Mouse (Mus musculus) embryonic fibroblast, embryonic 13.5 days (primary cell): ENCODE results near the gene Ifna9. TPM values are rescaled to one million over a fixed set of nuclear protein-coding genes. Genes with fewer than 3 reads are reported as not detected.
"Not testable (repeated sequence)": the region's sequence is repeated elsewhere in the genome, so short reads cannot be mapped to it uniquely, and the experiment has no call there.

Experiments used
- H3K27ac ChIP-seq: 2 replicates; pipeline ENCODE4 v1.5.1; 2012; ENCODE audit warnings: low read length, control low read depth, inconsistent platforms; ENCODE audit not compliant: insufficient read depth
- H3K4me1 ChIP-seq: 2 replicates; pipeline ENCODE4 v1.6.1; 2011; ENCODE audit warnings: low read length; ENCODE audit not compliant: control insufficient read depth, insufficient read depth
- H3K4me3 ChIP-seq: 2 replicates; pipeline ENCODE4 v1.5.1; 2011; ENCODE audit warnings: mild to moderate bottlenecking, control low read depth, low read length; ENCODE audit not compliant: insufficient read depth
- CTCF ChIP-seq: IDR thresholded peaks from 2 replicates; pipeline ENCODE4 v1.5.1; 2011; ENCODE audit warnings: mild to moderate bottlenecking, control low read depth, low read length, moderate library complexity, borderline replicate concordance; ENCODE audit not compliant: insufficient read depth
- POLR2A ChIP-seq: IDR thresholded peaks from 2 replicates; pipeline ENCODE4 v1.6.1; 2011; ENCODE audit warnings: low read depth, mild to moderate bottlenecking, control low read depth, low read length, moderate library complexity
- polyA plus RNA-seq: library from polyadenylated mRNA; stranded (reverse); fragments of >200 nt; gene quantifications from 2 replicates; pipeline ENCODE4 v1.2.4, GENCODE M21; 2011; ENCODE audit warnings: low read depth; ENCODE audit not compliant: missing spikeins, insufficient read length

Ifna9 gene
- not detected in 2 replicates for polyA plus RNA-seq

DNA sequence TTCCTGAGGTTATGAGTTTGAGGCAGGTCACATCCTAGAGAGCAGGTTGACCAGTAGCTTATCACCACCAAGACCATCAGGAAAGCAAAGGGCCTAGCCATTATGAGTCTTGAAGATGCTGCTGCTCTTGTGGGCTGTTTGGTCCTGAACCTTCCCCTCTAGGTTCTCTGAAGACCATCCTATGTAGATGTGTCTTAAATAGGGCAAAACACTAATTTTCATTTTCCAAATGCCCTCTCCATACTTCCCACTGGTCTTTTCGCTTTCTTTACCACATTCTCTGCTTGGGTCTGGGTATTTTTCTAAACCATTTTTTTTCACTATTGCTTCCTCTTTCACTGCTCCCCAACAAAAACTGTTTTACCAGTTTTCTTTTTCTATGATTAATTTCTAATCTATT lies at the start of gene Ifna9:
TSS of gene Ifna9 (minus strand) at position 101 of the 400 bp plus-strand sequence.
- Histone ChIP-seq H3K27ac (no peak within 1 kb of the TSS), H3K4me3 (no peak within 1 kb of the TSS), H3K4me1 (no peaks in the 10 kb centered on the region)
- no peak for TF ChIP-seq POLR2A
- TF ChIP-seq CTCF = no peak

DNA sequence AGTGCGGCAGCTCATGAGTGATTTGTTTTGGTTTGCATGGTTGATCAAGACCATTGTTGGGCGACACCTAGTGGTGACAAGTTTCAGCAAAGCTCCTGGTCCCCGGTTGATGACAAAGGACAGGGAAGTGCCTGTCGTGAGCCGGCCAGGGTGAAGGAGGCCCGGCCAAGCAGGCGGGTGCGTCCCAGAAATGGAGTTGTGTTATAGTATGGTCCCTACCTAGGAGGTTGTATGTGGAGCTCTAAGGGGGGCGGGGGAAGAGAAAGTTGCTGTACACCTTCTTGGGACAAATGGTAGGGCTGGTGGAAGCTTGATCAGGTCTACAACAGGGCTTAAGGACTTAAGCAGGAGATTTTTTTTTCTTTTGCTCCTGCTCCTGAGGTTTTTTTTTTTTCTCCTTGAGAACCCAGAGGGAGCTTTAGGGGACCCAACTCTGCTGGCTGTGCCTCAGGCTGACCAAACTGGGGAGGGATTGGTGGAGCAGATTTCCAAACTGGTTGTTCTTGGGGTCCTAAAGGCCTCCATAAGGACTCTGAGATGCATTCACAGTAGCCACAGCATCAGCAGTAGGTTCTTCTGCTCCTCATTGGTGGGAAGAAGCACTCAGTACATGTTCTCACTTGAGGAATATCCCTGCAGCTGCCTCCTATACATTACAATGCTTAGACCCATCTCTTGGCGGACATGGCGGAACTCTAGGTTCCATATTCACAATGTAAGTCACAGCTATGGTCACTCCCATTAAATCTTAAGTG lies 49.1 kb upstream of the Ifna9 start:
- Histone ChIP-seq H3K27ac (no peak overlapping the region), H3K4me3 (peak overlapping the region; percentile 23), H3K4me1 (no peaks in the 10 kb centered on the region)
- no peak for TF ChIP-seq POLR2A
- TF ChIP-seq CTCF = peak; percentile 25; the same call in 1 of the 2 replicates

DNA sequence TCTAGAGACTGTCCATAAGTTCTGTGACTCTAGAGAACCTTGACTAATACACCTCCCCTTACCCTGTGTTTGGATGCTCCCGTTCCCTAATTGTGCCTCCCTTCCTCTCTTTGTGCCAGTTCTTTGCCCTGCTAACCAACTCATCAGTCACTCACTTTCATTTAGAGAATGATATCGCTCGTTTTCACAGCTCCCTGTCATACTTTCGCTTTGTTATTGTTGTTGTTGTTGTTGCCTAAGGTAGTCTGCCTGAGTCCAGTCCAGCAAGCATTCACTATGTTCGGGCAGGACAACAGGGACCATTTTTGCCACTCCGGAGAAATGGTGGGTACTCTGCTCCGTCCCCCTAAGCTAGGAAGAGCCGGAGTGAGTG lies 48.5 kb upstream of the Ifna9 start:
- TF ChIP-seq CTCF (no peak), POLR2A (no peak)

DNA sequence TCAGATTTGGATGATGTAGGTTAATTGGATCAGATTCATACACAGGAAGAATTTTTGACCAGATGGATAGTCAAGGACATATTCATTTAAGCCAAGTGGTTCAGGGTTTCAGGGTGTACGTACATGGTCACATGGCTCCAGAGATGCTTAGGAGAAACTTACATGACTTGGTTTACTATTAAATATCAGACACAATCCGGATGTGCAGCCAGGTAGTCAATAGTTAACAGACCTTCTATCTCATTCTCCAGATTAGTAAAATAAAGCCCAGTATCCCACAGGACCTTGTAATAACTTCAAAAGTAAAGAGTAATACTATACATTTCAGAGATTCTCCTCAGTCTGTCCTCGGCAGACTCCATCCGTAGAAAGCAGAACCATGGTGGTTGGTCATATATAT lies 42.1 kb upstream of the Ifna9 start, which contains the start of gene C87499:
TSS of gene C87499 (minus strand) at position 101 of the 400 bp plus-strand sequence.
- TF ChIP-seq CTCF (no peak), POLR2A (no peak)
- Histone ChIP-seq H3K4me3 (no peak within 1 kb of the TSS), H3K4me1 (no peaks in the 10 kb centered on the region), H3K27ac (no peak within 1 kb of the TSS)

More for the DNA sequence above, 48.5 kb upstream of the Ifna9 start:
- Histone ChIP-seq H3K27ac (no peak overlapping the region), H3K4me3 (peak overlapping the region; percentile 23), H3K4me1 (no peaks in the 10 kb centered on the region)

DNA sequence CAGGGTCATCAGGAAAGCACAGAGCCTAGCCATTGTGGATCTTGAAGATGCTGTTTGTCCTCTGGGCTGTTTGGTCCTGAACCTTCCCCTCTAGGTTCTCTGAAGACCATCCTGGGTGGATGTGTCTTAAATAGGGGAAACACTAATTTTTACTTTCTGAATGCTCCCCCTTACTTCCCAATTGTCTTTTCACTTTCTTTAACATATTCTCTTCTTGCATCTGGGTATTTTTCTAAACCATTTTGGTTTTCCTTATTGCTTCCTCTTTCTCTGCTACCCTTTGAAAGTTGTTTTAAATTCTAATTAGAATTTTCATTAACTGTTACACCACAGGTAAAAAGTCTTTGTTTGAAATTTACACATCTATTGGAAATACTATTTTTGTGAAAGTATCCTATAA lies 11.1 kb upstream of the Ifna9 start, which contains the start of gene Ifna12:
TSS of gene Ifna12 (minus strand) at position 101 of the 400 bp plus-strand sequence.
- no peak for TF ChIP-seq POLR2A
- TF ChIP-seq CTCF = no peak
- no peaks in the 10 kb centered on the region for H3K4me1 ChIP-seq
- H3K27ac ChIP-seq = no peak within 1 kb of the TSS
- H3K4me3 ChIP-seq = no peak within 1 kb of the TSS

DNA sequence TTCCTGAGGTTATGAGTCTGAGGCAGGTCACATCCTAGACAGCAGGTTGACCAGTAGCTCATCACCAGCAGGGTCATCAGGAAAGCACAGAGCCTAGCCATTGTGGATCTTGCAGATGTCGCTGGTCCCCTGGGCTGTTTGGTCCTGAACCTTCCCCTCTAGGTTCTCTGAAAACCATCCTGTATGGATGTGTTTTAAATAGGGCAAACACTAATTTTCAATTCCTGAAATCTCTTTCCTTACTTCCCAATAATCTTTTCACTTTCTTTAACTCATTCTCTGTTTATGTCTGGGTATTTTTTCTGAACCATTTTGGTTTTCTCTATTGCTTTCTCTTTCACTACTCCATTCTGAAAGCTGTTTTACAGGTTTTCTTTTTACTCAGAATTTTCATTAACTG lies 20.5 kb downstream of the Ifna9 start, which contains the start of gene Ifna14:
TSS of gene Ifna14 (minus strand) at position 101 of the 400 bp plus-strand sequence.
- Histone ChIP-seq H3K27ac (no peak within 1 kb of the TSS), H3K4me1 (no peaks in the 10 kb centered on the region), H3K4me3 (no peak within 1 kb of the TSS)
- TF ChIP-seq POLR2A = no peak
- TF ChIP-seq CTCF = no peak

DNA sequence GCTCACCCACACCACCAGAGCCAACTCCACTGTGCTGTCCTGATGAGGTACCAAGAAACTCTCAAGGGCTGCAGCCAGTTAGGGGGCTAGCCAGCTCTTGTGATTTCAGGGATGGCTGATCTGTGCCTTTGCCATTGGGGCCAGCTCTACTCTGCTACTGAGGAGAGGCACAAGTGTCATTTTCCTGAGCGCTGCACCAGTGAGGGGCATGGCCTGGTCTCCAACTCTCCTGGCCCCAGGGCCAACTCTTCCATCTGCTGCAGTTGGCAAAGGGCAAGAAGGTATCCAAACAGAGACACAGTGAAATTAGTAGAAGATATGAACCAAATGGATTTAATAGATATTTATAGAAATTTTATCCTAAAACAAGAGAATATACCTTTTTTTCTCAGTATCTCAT lies 30.4 kb downstream of the Ifna9 start:
- no peak overlapping the region for H3K4me3 ChIP-seq
- H3K27ac ChIP-seq = no peak overlapping the region
- no peaks in the 10 kb centered on the region for H3K4me1 ChIP-seq
- TF ChIP-seq POLR2A (no peak), CTCF (no peak)

DNA sequence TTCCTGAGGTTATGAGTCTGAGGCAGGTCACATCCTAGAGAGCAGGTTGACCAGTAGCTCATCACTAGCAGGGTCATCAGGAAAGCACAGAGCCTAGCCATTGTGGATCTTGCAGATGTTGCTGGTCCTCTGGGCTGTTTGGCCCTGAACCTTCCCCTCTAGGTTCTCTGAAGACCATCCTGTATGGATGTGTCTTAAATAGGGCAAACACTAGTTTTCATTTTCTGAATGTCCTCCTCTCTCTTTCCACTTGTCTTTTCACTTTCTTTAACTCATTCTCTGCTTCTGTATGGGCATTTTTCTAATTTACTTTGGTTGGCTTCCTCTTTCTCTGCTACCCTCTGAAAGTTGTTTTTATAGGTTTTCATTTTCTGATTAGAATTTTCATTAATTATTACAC lies 34.0 kb downstream of the Ifna9 start, which contains the start of gene Ifna15:
TSS of gene Ifna15 (minus strand) at position 101 of the 400 bp plus-strand sequence.
- not testable (repeated sequence) for H3K4me1 ChIP-seq, H3K4me3 ChIP-seq, H3K27ac ChIP-seq

DNA sequence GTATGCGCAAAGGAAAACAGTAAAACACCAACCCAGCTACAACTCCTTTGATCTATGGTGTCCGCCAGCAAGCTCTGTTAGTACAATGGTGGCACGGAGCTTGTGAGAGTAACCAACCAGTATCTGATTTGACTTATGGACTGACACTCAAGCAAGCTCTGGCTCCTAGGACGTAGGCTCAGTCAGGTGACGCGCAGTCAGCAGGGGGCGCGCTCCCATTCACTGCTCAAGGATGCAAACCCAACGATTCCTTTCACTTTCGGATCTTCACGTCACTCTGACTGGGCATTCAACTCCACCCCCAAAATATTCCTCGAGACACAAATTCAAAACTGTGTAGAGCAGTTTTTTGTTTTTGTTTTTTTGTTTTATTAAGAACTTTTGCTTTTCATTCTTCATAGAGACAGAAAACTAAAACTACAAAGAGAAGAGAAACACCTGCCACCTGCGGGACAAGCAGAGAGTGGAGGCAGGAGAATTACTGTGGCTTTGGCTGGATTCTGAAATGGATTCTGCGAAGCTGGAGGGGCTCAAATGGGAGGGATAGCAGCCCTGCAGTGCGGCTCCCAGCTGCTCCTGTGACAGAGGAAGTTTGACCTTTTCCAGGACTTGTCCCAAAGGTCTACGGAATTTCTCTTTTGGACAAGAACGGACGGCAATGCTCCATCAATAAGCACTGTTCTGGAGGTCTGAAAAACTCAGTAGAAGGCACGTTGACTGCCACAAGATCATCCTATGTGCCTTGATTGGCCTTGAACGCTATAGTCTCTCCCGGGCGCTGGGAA lies 41.8 kb downstream of the Ifna9 start:
- Histone ChIP-seq H3K4me3 (peak overlapping the region; percentile 9), H3K4me1 (no peaks in the 10 kb centered on the region), H3K27ac (no peak overlapping the region)
- TF ChIP-seq POLR2A (no peak), CTCF (peak; percentile 97)

DNA sequence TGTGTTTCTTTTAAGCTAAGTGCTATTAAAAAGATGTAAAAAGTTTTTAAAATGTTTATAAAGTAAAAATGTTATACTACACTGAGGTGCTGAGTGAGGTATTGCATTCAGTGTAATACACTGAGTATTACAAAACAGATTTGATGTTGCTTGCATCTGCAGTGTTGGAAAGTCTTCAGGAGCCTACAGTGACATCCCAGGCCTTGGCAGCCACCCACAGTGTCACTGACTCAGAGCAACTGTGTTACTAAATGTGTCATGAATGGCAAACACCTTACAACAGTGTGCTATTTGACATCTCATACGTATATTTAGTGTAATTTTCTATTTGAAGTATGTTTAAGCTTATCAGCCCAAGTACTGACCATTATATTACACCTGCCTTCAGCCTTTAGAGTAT lies 44.2 kb downstream of the Ifna9 start:
- Histone ChIP-seq H3K27ac (no peak overlapping the region), H3K4me1 (no peaks in the 10 kb centered on the region), H3K4me3 (no peak overlapping the region)
- TF ChIP-seq POLR2A = no peak
- TF ChIP-seq CTCF = no peak
